Mouse (Mus musculus): ENCODE measurements around the gene Pla2g5. TPM values are rescaled to one million over a fixed set of nuclear protein-coding genes. Genes with fewer than 3 reads are reported as not detected.
"Not testable (repeated sequence)": the region's sequence is repeated elsewhere in the genome, so short reads cannot be mapped to it uniquely, and the experiment has no call there.

The Pla2g5 gene
- polyA plus RNA-seq, 1 experiment from 2014 or later = 0.59 TPM

- no peak for ATAC-seq
- no peak overlapping the region for H3K4me3 ChIP-seq (replicated peaks)
- no peaks in the 10 kb centered on the region for H3K9me3 ChIP-seq
- WGBS = 31% methylated on average over 7 of the region's 7 CpGs
- H3K27me3 ChIP-seq = no peaks in the 10 kb centered on the region
- H3K9ac ChIP-seq (replicated peaks) = no peak overlapping the region
- no peak overlapping the region for H3K4me2 ChIP-seq (replicated peaks)
- no peak overlapping the region for H3K27ac ChIP-seq
- no peaks in the 10 kb centered on the region for H3K4me1 ChIP-seq (replicated peaks)
- H3K36me3 ChIP-seq = no peaks in the 10 kb centered on the region
These were observed 6.8 kb downstream of the Pla2g5 start for GRCm38 (mm10) chr4:138856491-138856890.

DNA sequence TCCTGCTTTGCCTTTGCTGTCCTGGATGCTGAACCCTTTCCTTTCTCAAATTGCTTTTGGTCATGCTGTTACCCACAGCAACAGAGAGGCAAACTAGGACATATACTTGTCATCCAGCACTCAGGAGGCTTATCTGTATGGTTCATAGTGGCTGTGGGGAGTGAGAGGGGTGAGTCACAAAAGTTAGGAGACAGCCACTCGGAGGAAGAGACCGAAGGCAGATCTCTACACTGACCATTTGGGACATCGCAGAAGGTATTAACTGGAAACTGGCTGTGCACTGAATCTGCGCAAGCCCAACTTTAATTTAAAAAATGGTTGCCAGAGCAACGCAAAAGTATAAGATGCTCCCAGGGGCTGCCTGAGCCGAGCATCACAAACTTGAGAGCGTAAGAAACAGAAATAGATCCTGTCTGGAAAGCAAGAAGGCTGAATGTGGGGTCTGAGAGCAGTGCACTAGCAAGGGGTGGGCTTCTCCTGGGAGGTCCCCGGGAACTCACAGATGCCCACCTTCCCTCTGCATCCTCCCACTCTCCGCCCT lies 8.1 kb downstream of the Pla2g5 start:
- ATAC-seq = no peak
- Histone ChIP-seq H3K36me3 (no peaks in the 10 kb centered on the region), H3K27ac (no peak overlapping the region), H3K4me3 (replicated peaks) (no peak overlapping the region), H3K4me2 (replicated peaks) (no peak overlapping the region), H3K9me3 (no peaks in the 10 kb centered on the region), H3K9ac (replicated peaks) (no peak overlapping the region), H3K27me3 (no peaks in the 10 kb centered on the region), H3K4me1 (replicated peaks) (no peaks in the 10 kb centered on the region)
- WGBS = 88% methylated on average over 9 of the region's 9 CpGs

DNA sequence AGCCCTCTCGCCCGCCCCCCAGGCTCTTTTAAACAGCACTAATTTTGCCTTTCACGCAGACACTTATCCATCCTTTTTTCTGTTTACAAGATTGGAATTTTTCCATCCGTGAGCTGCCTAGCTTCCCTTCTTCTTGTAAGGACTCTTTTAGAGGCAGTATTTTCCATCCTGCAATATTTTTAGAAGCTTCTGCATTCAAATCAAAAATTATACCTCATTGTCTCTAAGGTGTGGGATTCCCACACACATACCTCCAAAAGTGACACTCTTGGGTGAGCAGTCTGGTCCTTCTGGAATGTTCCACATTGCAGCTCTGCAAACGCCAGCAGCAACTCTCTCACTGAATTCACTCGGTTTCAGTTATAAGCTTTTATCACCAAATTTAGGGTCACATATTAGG lies 10.3 kb downstream of the Pla2g5 start:
- no peak overlapping the region for H3K4me2 ChIP-seq (replicated peaks)
- no peak overlapping the region for H3K4me3 ChIP-seq (replicated peaks)
- no peaks in the 10 kb centered on the region for H3K9me3 ChIP-seq
- H3K9ac ChIP-seq (replicated peaks) = no peak overlapping the region
- 78% methylated on average over 6 of the region's 6 CpGs for WGBS
- no peaks in the 10 kb centered on the region for H3K27me3 ChIP-seq
- no peak overlapping the region for H3K27ac ChIP-seq
- H3K36me3 ChIP-seq = no peaks in the 10 kb centered on the region
- no peaks in the 10 kb centered on the region for H3K4me1 ChIP-seq (replicated peaks)
- no peak for ATAC-seq

GRCm38 (mm10) chr4:138851463-138851862 lies 11.8 kb downstream of the Pla2g5 start:
- 6% methylated on average over 4 of the region's 4 CpGs for WGBS
- ATAC-seq = peak; percentile 48; the same call in 1 of the 2 replicates
- Histone ChIP-seq H3K4me2 (replicated peaks) (no peak overlapping the region), H3K27me3 (no peaks in the 10 kb centered on the region), H3K4me1 (replicated peaks) (no peaks in the 10 kb centered on the region), H3K9me3 (no peaks in the 10 kb centered on the region), H3K27ac (no peak overlapping the region), H3K4me3 (replicated peaks) (no peak overlapping the region), H3K36me3 (no peaks in the 10 kb centered on the region), H3K9ac (replicated peaks) (no peak overlapping the region)

DNA sequence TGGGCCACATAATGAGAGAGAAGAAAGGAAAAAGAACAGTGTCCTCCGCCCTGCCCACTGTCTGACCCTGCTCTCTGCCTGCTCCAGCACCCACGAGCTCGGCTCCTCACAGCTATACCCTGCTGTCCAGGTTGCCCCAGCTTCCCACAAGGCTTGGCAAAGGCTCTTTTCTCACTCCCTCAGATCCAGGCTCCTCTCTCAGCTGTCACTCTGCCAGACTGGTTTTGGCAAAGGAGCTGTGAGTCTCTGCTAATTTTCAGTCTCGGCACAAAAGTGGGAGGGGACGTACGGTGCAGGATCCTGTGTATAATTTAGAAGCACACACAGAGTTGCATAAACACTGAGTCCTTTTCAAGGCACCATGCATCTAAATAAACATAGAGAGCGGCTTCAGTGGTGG lies 21.9 kb downstream of the Pla2g5 start:
- H3K36me3 ChIP-seq = no peaks in the 10 kb centered on the region
- no peaks in the 10 kb centered on the region for H3K27me3 ChIP-seq
- H3K9me3 ChIP-seq = peaks cover 20% of the 10 kb centered on the region
- no peak overlapping the region for H3K4me3 ChIP-seq (replicated peaks)
- no peak overlapping the region for H3K4me2 ChIP-seq (replicated peaks)
- no peak overlapping the region for H3K27ac ChIP-seq
- 88% methylated on average over 7 of the region's 7 CpGs for WGBS
- H3K4me1 ChIP-seq (replicated peaks) = no peaks in the 10 kb centered on the region
- ATAC-seq = no peak
- H3K9ac ChIP-seq (replicated peaks) = no peak overlapping the region

DNA sequence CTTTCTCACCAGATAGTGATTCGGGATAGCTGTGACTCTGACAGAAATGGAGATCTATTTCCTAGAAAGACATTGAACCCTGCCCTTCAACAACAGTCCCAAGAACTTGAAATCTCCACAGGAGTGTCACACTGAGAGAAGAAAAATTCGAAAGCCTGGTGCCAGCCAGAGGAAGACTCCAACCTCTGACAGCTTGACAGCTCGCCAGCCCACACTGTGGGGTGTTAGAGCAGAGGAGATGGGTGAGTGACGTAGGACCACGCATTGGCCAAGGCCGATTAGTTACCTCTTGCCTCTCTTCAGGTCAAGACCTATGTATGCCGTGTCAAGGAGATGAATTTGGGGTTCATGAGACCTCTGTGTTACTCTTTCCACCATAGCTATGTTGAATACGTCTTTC lies 22.6 kb downstream of the Pla2g5 start:
- 84% methylated on average over 8 of the region's 8 CpGs for WGBS
- no peak overlapping the region for H3K9ac ChIP-seq (replicated peaks)
- no peaks in the 10 kb centered on the region for H3K4me1 ChIP-seq (replicated peaks)
- no peaks in the 10 kb centered on the region for H3K27me3 ChIP-seq
- peaks cover 20% of the 10 kb centered on the region for H3K9me3 ChIP-seq
- no peak overlapping the region for H3K27ac ChIP-seq
- H3K36me3 ChIP-seq = no peaks in the 10 kb centered on the region
- H3K4me2 ChIP-seq (replicated peaks) = no peak overlapping the region
- no peak for ATAC-seq
- H3K4me3 ChIP-seq (replicated peaks) = no peak overlapping the region

DNA sequence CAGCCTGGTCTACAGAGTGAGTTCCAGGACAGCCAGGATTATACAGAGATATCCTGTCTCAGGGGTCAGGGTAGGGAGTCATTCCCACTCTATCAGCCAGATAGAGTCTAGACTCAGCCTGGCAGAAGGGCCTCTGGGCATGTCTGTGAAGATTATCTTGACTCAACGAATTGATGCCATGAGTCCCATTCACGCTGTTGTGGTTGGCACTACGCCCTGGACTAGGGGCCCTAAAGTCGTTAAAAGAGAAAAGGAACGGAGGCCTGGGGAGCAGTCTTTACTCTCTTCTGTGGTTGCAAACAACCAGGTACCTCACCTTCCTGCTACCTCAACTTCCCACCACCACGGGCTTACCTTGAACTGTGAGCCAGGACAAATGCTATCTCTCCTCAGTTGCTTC lies 23.5 kb downstream of the Pla2g5 start:
- no peak overlapping the region for H3K4me3 ChIP-seq (replicated peaks)
- no peak overlapping the region for H3K4me2 ChIP-seq (replicated peaks)
- H3K9ac ChIP-seq (replicated peaks) = no peak overlapping the region
- H3K27ac ChIP-seq = no peak overlapping the region
- H3K9me3 ChIP-seq = peaks cover 20% of the 10 kb centered on the region
- no peaks in the 10 kb centered on the region for H3K36me3 ChIP-seq
- no peaks in the 10 kb centered on the region for H3K4me1 ChIP-seq (replicated peaks)
- 88% methylated on average over 6 of the region's 6 CpGs for WGBS
- ATAC-seq = no peak
- no peaks in the 10 kb centered on the region for H3K27me3 ChIP-seq

DNA sequence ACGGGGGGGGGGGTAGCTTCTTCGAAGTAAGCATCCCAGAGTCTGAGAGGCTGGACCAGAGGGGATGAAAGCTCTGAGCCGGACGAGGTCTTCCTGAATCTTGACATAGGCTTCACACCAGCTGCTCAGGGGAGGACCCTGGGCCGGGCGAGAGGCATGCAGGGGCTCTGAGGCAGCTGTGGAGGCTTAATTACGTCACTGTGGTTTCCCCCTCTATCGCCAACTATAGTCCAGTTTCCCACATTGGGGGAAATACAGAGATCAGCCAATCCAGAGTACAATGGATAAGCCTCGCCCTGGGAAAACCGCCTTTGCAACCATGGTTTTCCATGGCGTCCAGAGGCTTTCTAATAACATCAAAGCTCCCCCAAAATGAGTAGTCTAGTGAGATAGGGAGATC lies 36.1 kb downstream of the Pla2g5 start:
- no peak for ATAC-seq
- H3K36me3 ChIP-seq = no peaks in the 10 kb centered on the region
- H3K9ac ChIP-seq (replicated peaks) = no peak overlapping the region
- no peak overlapping the region for H3K27ac ChIP-seq
- no peaks in the 10 kb centered on the region for H3K27me3 ChIP-seq
- WGBS = 58% methylated on average over 11 of the region's 11 CpGs
- peaks cover 3% of the 10 kb centered on the region; the same call in 1 of the 2 replicates for H3K4me1 ChIP-seq (replicated peaks)
- no peak overlapping the region for H3K4me3 ChIP-seq (replicated peaks)
- H3K9me3 ChIP-seq = 0 out of 2 replicates have a peak, but pooled peaks cover 2% of the 10 kb centered on the region
- H3K4me2 ChIP-seq (replicated peaks) = no peak overlapping the region

DNA sequence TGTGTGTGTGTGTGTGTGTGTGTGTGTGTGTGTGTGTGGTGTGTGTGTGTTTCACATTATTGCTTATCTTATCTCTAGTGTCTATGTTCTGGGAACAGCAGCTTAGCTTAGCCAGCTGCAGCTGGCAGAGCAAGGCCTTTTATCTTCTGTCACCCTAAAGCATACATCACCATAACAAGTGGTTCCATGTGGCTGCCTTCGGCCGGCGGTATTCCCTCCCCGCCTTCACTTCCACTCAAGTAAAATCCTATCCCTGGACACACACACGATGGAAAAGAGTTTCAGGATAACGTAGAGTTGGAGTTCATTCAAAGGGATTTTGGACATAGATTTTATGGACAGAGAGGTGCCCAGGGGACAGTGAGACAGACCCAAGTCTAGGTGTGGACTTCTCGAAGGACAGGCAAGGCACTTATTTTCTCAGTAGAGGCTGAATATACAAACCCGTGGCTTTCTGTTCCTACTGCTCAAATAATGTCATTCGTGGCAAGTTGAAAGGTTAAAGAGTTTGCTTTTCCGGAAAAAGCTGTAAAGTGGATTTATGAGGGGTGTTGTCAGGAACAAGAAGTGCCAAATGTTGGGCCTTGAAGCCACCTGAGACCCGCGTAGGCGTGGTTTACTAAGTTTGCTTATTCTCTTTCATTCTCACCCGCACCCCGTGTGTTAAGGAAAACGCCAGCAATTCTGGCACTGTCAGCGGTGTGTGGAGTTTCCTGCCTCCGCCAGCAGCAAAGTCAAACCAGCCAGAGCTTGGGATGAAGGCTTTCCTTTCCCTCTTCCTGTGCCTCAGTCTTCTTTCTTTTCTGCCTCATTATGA lies 37.3 kb downstream of the Pla2g5 start:
- 0 out of 2 replicates have a peak, but pooled peaks cover 2% of the 10 kb centered on the region for H3K9me3 ChIP-seq

GRCm38 (mm10) chr4:138824660-138825059 lies 38.6 kb downstream of the Pla2g5 start:
- Histone ChIP-seq H3K4me3 (replicated peaks) (no peak overlapping the region), H3K9ac (replicated peaks) (no peak overlapping the region), H3K4me1 (replicated peaks) (peaks cover under 1% of the 10 kb centered on the region; the same call in 1 of the 2 replicates), H3K27me3 (no peaks in the 10 kb centered on the region; the same call in 1 of the 2 replicates), H3K4me2 (replicated peaks) (no peak overlapping the region), H3K27ac (no peak overlapping the region), H3K9me3 (0 out of 2 replicates have a peak, but pooled peaks cover 2% of the 10 kb centered on the region), H3K36me3 (no peaks in the 10 kb centered on the region)
- ATAC-seq = no peak
- 85% methylated on average over 2 of the region's 2 CpGs for WGBS

More for the DNA sequence above, 37.3 kb downstream of the Pla2g5 start:
- no peak for ATAC-seq
- no peak overlapping the region for H3K9ac ChIP-seq (replicated peaks)
- no peaks in the 10 kb centered on the region for H3K36me3 ChIP-seq
- WGBS = 67% methylated on average over 18 of the region's 18 CpGs
- no peaks in the 10 kb centered on the region for H3K27me3 ChIP-seq
- H3K27ac ChIP-seq = no peak overlapping the region
- H3K4me1 ChIP-seq (replicated peaks) = peaks cover 3% of the 10 kb centered on the region; the same call in 1 of the 2 replicates
- H3K4me2 ChIP-seq (replicated peaks) = no peak overlapping the region
- H3K4me3 ChIP-seq (replicated peaks) = no peak overlapping the region

DNA sequence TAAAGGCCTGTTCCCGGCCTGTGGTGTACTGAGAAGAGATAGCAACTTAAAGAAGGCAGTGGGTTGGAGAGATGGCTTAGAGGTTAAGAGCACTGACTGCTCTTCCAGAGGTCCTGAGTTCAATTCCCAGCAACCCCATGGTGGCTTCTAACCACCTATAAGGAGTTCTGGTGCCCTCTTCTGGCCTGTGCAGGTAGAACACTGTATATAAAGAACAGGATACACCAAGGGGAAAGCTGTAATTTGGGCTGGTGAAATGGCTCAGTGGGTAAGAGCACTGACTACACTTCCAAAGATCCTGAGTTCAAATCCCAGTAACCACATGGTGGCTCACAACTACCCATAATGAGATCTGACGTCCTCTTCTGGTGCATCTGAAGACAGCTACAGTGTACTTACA lies 39.1 kb downstream of the Pla2g5 start:
- not testable (repeated sequence) for H3K36me3 ChIP-seq; H3K27me3 ChIP-seq; H3K9me3 ChIP-seq; H3K27ac ChIP-seq; H3K4me3 ChIP-seq (replicated peaks); H3K9ac ChIP-seq (replicated peaks); ATAC-seq; H3K4me2 ChIP-seq (replicated peaks); H3K4me1 ChIP-seq (replicated peaks)
- 84% methylated on average over 2 of the region's 2 CpGs for WGBS

- no peaks in the 10 kb centered on the region; the same call in 1 of the 2 replicates for H3K27me3 ChIP-seq
- peaks cover 8% of the 10 kb centered on the region for H3K4me1 ChIP-seq (replicated peaks)
- no peak overlapping the region for H3K4me2 ChIP-seq (replicated peaks)
- ATAC-seq = no peak
- H3K36me3 ChIP-seq = no peaks in the 10 kb centered on the region
- H3K27ac ChIP-seq = no peak overlapping the region
- 0 out of 2 replicates have a peak, but pooled peaks cover 2% of the 10 kb centered on the region for H3K9me3 ChIP-seq
- no peak overlapping the region for H3K9ac ChIP-seq (replicated peaks)
- H3K4me3 ChIP-seq (replicated peaks) = no peak overlapping the region
- WGBS = 95% methylated on average over 2 of the region's 2 CpGs
These were observed 42.2 kb downstream of the Pla2g5 start for GRCm38 (mm10) chr4:138821036-138821435.

Measured in midbrain, embryonic 13.5 days (tissue).